Mouse (Mus musculus) brain, embryonic 14.5 days (tissue): ENCODE measurements around the gene Tmem30c. TPM values are rescaled to one million over a fixed set of nuclear protein-coding genes. Genes with fewer than 3 reads are reported as not detected.
"Not testable (repeated sequence)": the region's sequence is repeated elsewhere in the genome, so short reads cannot be mapped to it uniquely, and the experiment has no call there.

Experiments
- DNase-seq: peaks from one replicate; pipeline ENCODE4 v3.0.0-alpha.2; 2011; ENCODE audit warnings: low read depth
- CTCF ChIP-seq: fragments of 200-500 bp; IDR thresholded peaks from 2 replicates; pipeline ENCODE4 v1.5.1; 2012; ENCODE audit warnings: inconsistent platforms, mild to moderate bottlenecking, moderate library complexity, borderline replicate concordance; ENCODE audit not compliant: insufficient read depth, insufficient read length; ENCODE audit errors: extremely low read depth
- POLR2A ChIP-seq: fragments of 200-500 bp; IDR thresholded peaks from 2 replicates; pipeline ENCODE4 v1.6.1; 2012; ENCODE audit warnings: mild to moderate bottlenecking, inconsistent platforms, borderline replicate concordance; ENCODE audit not compliant: poor library complexity, insufficient read depth, insufficient read length, severe bottlenecking; ENCODE audit errors: extremely low read depth
- polyA plus RNA-seq: library from polyadenylated mRNA; depleted of rRNA; stranded (reverse); fragments of >200 nt; gene quantifications from 2 replicates; pipeline ENCODE4 v1.2.3, GENCODE M21; 2012; rRNA removed

The Tmem30c gene
- polyA plus RNA-seq, 1 experiment, result 1.6 TPM

DNA sequence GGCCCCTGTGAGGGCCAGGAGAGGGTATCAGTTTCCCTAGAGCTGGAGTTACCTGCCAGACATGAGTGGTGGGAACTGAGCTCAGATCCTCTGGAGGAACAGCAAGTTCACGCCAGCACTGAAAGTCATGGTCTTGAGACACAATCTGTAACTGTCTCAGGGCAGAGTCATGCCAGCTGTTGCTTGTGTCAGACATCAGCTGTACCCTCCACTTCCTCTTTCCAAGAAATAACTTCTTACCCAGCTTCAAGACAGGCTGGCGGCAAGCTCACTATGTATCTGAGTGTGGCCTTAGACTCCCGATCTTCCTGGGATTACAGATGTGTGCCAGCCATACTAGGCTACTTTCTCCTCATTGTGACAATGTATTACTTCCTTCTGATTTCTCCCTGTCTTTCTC is 46.1 kb downstream of the Tmem30c start:
- DNase-seq, result no peak
- TF ChIP-seq CTCF, result no peak
- TF ChIP-seq POLR2A, result no peak

DNA sequence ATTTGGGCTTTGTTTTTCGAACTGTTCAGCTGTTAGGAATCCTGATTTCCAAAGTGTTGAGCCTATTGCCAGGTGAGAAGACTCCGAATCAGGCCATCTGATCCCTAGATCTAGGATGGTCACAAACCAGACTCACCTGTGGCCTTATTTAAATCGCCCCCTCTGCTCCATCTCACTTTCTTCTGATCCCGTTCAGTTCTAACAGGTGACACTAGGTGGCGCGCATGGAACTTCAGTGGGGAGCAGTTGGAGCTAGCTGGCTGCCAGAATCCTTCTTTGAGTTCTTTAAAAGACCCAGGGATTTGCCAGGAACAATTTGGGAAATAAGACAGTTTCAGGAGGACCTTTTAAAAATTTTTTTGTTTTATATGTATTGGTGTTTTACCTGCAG is 48.8 kb downstream of the Tmem30c start:
- TF ChIP-seq POLR2A (no peak), CTCF (peak; percentile 91)
- DNase-seq, result peak; percentile 87

DNA sequence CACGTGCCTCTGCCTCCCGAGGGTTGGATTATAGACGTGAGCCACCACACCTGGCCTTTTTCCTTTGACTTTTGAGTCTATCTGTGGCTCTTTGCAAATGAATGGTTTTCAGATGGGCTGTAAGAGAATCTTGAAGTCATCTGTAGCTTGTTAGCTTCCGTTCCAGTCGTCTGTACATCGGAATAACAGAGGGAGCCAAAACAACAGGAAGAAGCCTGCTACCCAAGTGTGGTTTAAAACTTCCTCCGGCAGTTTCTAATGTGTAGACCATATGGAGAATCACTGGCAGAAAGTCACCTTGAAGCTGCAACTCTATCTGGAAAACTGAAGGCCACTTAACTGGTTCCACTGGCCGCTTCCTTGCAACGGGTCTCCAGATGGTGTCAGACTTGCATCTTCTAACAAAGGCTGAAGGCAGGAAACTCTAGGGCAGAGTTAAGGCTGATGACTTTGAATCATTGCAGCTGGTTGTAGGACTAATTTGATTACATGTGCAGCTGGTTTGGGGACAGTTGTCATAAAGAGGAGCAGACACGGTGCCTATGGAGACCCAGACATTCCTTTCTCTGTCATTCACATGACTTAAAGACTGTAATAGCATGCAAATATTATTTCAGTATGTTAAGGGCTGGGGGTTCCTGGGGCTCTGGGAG is 49.3 kb downstream of the Tmem30c start:
- DNase-seq, result no peak
- no peak for TF ChIP-seq POLR2A
- no peak for TF ChIP-seq CTCF

DNA sequence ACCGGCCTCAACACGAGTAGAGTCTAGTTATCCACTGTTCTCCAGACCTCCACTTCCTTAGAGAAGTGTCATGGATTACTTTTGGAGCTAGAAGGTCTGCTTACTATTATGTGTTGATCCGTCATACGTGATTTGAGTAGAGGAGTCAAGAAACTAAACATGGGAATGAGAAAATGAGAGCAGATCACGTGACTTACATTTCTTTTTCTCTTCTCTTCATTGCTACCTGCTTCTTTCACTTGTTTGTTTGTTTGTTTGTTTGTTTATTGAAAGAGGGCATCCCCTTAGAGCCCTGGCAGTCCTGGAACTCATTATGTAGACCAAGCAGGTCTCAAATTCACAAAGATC is 49.8 kb downstream of the Tmem30c start:
- DNase-seq, result no peak
- no peak for TF ChIP-seq POLR2A
- no peak for TF ChIP-seq CTCF

DNA sequence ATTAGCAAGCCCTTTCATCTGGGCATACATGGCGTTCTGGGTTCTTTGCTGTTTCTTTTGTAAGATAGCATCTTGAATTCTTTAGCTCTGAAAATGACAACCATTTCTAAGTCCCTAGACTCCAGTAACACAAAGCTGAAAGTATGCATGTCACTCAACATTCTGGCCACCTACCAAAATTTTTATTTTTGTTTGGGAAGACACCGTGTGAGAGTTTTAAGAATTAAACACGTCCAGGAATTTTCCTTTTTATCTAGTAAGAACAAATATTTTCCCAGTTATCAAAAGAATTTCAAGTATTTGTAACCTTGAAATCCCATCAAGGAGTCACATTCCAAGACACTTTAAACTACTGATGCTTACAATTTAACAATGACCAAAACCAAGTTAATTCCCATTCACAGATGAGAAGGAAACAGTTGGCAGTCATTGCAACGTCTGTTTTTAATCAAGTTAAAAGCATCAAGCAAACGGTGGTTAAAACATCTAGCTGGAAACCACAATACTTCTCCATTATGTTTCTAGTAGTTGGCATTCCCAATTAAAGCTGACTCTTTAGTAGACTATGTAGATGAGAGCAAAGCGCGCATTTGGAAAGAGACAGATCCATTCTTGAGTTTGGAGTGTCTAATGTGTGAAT is 56.7 kb downstream of the Tmem30c start:
- TF ChIP-seq CTCF, result no peak
- no peak for TF ChIP-seq POLR2A
- no peak for DNase-seq

DNA sequence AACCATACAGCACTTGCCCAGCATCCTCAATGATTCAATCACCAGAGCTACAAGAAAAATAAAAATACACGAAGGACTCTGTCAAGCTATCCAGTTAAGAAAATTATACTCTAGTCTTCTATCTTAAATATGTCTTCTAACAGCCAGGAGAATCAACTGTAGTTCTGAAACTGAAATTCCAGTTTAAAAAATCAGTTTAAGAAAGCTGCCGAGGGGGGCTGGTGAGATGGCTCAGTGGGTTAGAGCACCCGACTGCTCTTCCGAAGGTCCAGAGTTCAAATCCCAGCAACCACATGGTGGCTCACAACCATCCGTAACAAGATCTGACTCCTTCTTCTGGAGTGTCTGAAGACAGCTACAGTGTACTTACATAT is 60.7 kb downstream of the Tmem30c start:
- not testable (repeated sequence) for DNase-seq

DNA sequence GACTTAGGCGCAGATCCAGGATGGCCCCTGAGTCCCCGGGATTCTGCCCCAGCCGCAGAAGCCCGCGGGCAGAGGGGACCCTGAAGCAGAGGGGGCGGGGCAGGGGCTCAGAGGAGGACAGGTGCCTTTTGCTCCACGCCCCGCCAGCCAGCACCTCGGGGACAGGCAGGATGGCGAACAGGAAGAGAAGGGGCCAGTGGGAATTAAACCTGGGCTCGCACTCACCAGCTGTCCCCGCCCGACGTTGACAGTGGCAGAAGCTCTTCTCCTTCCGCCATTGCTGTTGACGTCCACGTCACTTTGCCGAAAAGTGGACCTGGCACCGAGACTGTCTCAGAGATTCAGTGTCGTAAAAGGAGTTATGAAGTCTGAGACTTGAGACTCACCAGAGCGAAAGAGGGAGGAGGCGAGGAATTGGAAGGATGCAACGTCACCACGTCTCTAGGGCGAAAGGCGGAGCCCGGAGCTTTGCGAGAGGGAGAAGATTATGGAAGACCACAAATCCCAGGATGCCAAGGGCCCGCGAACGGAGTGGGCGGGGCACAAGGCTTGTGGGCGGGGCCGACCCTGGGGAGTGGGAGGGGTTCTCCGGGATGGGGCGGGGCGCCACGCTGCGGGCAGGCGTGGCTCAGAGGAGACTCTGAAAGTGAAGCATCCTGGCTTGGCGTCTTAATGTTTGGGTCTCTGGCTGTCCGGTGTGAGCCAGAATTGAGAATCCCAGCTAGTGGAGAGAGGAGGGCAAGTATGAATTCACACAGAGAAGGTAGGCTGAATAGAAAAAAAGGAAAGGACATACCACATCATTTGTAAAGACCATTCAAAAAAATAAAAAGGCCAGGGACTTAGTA is 61.4 kb downstream of the Tmem30c start, which contains the start of gene Tbc1d23:
TSS of gene Tbc1d23 (minus strand) at position 416 of the 848 bp plus-strand sequence.
- peak; percentile 99 for DNase-seq
- TF ChIP-seq CTCF (no peak), POLR2A (peak; percentile 58; the same call in 1 of the 2 replicates)

DNA sequence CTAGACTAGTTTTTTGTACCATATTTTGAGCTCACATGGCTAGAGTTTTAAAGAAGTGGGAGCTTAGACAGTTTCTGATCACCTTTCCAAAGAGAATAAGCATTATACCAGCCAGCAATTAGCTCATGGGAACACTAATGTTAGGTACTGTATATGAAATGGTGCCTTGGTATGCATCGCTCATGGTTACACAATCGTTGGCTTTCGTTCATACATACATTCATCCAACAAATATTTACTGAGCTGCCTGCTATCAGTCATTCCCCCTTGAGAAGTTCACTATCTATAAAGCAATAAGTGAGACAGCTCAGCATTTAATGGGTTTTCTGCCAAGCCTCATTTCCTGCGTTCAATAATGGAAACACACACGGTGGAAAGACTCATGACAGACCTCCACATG is 66.2 kb downstream of the Tmem30c start:
- DNase-seq, result no peak
- TF ChIP-seq CTCF, result no peak
- TF ChIP-seq POLR2A, result no peak

DNA sequence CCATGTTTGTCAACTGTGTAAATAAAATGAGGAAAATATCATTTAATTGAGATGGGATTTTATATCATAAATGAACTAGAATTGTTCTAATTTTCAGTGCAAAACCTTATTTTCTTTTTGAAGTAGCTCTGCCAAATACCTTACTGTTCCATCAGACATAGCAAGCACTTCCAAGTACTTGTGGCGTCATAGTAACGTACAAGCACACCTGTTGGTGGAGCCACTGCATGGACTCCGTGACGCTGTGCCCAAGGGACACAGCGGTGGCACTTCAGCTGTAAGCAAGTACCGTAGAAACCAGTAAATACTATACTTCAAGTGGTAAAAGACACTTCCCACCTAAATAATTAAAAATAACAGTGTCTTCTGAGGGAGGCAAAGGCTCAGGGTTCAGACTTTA is 72.3 kb downstream of the Tmem30c start:
- TF ChIP-seq POLR2A (no peak), CTCF (no peak)
- no peak for DNase-seq

Other genes starting within 250 kb of the Tmem30c start
- not detected in 2 replicates for gene Tmem45a2, start 221.5 kb downstream of the Tmem30c start, polyA plus RNA-seq
- gene Tomm70a, start 171.2 kb downstream of the Tmem30c start, polyA plus RNA-seq, result 41.7 and 53.8 TPM in 2 replicates
- 20.9 and 23.8 TPM in 2 replicates for gene Nit2, start 125.5 kb downstream of the Tmem30c start, polyA plus RNA-seq
- 49.5 and 49.6 TPM in 2 replicates for gene Tbc1d23, start 61.4 kb downstream of the Tmem30c start, polyA plus RNA-seq
- gene Filip1l, start 60.2 kb upstream of the Tmem30c start, polyA plus RNA-seq, result 1.3 and 2.5 TPM in 2 replicates